Mouse (Mus musculus) midbrain, embryonic 15.5 days (tissue): ENCODE measurements around the gene Smagp. TPM values are rescaled to one million over a fixed set of nuclear protein-coding genes. Genes with fewer than 3 reads are reported as not detected.

Experiments used
- ATAC-seq: fragments of 200-750 bp; cut with Nextera tagmentation; replicated peaks from 2 replicates; pipeline ENCODE4 v1.8.0; 2017; ENCODE audit warnings: moderate TSS enrichment
- H3K27ac ChIP-seq: fragments of 300-500 bp; sonication (generic); 2 replicates; pipeline ENCODE4 v1.5.1; 2015; ENCODE audit warnings: mild to moderate bottlenecking, inconsistent platforms
- H3K27me3 ChIP-seq: fragments of 300-500 bp; sonication (generic); replicated peaks from 2 replicates; pipeline ENCODE4 v1.6.1; 2015; ENCODE audit warnings: inconsistent platforms
- H3K36me3 ChIP-seq: fragments of 300-500 bp; sonication (generic); replicated peaks from 2 replicates; pipeline ENCODE4 v1.6.1; 2015; ENCODE audit warnings: inconsistent platforms
- H3K4me1 ChIP-seq: fragments of 300-500 bp; sonication (generic); 2 replicates; pipeline ENCODE4 v1.6.1; 2015; ENCODE audit warnings: inconsistent platforms
- H3K4me2 ChIP-seq: fragments of 300-500 bp; sonication (generic); 2 replicates; pipeline ENCODE4 v1.6.1; 2015; ENCODE audit warnings: inconsistent platforms, mild to moderate bottlenecking, moderate library complexity
- H3K4me3 ChIP-seq: fragments of 300-500 bp; sonication (generic); 2 replicates; pipeline ENCODE4 v1.5.1; 2015; ENCODE audit warnings: mild to moderate bottlenecking, inconsistent platforms
- H3K9ac ChIP-seq: fragments of 300-500 bp; sonication (generic); 2 replicates; pipeline ENCODE4 v1.6.1; 2015; ENCODE audit warnings: mild to moderate bottlenecking, inconsistent platforms
- H3K9me3 ChIP-seq: fragments of 300-500 bp; sonication (generic); 2 replicates; pipeline ENCODE4 v1.6.1; 2016; ENCODE audit warnings: inconsistent platforms
- WGBS: fragments of 180-500 bp; shearing (Covaris S2); methylation state at CpG from one replicate; pipeline ENCODE4 v1.1.7; 2015; ENCODE audit warnings: mixed read lengths; 5-methylcytosine and 5-hydroxymethylcytosine counted together
- polyA plus RNA-seq: library from polyadenylated mRNA; unstranded; fragments of >200 nt; fragmentation: Nextera tagmentation; extraction: Ambion mirVana; gene quantifications from 2 replicates; pipeline ENCODE4 v1.2.1, GENCODE M21; 2015

Smagp gene
- polyA plus RNA-seq, 1 experiment from 2014 or later = 4.0 TPM

DNA sequence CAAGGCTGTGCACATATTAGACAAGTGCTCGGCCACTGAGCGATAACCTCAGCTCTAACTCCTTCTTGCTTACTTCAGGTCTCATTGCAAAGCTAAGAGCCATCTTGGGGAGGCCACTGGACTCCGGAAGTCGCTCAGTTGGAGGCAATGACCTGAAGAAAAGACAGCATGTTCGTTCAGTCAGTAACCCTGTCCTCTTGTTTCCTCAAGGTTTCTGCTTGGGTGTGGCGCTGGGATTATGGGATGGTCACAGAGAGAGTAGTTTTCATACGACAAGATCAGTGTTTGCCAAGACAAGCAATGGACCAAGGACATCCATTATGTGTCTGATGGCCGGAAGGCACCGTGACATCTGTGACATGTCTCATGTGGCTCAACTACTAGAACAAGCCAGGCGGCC is 37.8 kb upstream of the Smagp start:
- no peaks in the 10 kb centered on the region for H3K9me3 ChIP-seq
- WGBS = 87% methylated on average over 10 of the region's 10 CpGs
- no peaks in the 10 kb centered on the region for H3K4me1 ChIP-seq
- H3K27ac ChIP-seq = no peak overlapping the region
- H3K36me3 ChIP-seq = no peaks in the 10 kb centered on the region
- H3K27me3 ChIP-seq = no peaks in the 10 kb centered on the region
- no peak overlapping the region for H3K9ac ChIP-seq
- H3K4me2 ChIP-seq = no peak overlapping the region
- H3K4me3 ChIP-seq = no peak overlapping the region
- no peak for ATAC-seq

DNA sequence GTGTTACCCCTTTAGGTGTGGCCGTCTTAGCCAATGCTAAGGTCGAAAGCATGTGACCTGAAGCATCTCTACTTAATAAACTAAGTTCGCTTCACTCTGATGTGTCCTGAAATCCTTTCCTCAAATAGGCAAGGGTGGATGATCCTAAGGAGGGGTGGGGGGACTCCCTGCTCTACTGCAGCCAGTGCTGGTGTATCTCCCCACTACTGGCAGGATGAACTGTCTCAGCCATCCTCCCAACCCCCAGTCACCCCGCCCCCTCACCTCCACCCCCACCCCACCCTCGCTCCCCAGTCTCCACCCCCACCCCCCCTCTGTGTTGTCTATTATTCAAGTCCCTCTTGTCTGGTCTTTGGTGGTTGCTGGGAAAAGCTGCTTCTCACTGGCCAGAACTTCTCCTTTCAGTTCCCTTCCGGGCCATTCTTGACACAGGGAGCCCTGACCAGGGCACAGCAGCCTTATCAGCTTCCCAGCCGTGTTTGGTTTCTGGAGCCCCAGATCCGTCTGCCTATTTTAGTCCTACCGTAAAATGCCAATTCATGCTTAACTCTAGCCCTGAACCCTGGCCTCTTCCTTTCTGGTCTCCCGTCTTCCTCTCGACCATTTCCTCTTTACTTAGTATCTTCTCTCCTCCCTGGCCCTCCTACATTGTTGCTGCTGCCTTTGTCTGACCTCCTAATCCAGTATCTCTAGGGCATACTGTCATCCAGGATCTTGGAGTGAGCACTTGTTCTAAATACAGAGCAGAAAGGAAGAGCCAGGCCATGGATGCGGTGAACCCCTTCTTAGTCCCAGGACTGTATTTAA is 37.0 kb upstream of the Smagp start:
- Histone ChIP-seq H3K36me3 (no peaks in the 10 kb centered on the region), H3K4me1 (no peaks in the 10 kb centered on the region), H3K27me3 (no peaks in the 10 kb centered on the region), H3K4me2 (no peak overlapping the region), H3K4me3 (no peak overlapping the region), H3K9ac (no peak overlapping the region), H3K9me3 (no peaks in the 10 kb centered on the region), H3K27ac (no peak overlapping the region)
- no peak for ATAC-seq
- WGBS = 35% methylated on average over 12 of the region's 12 CpGs

DNA sequence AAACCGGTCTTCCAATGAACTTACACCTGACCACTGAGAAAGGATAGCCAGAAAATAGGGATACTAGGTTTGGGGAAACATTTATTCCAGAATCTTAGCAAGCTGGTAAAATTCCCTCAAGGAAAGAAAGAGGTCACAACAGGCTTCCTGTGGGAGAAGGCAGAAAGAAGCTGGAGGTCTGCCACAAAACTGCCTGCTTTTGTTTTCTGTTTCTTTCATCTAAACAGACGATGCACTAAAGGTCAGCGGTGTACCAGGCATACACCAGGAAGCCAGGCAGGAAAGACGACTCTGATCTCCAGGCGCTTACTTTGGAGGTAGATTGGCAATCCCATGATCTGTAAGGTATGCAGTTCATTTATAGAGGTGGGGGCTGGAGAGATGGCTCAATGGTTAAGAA is 34.1 kb upstream of the Smagp start:
- no peaks in the 10 kb centered on the region for H3K36me3 ChIP-seq
- no peaks in the 10 kb centered on the region for H3K9me3 ChIP-seq
- ATAC-seq = no peak
- 73% methylated on average over 5 of the region's 5 CpGs for WGBS
- no peak overlapping the region for H3K27ac ChIP-seq
- H3K4me3 ChIP-seq = no peak overlapping the region
- H3K9ac ChIP-seq = no peak overlapping the region
- H3K27me3 ChIP-seq = no peaks in the 10 kb centered on the region
- no peak overlapping the region for H3K4me2 ChIP-seq
- peaks cover 5% of the 10 kb centered on the region; the same call in 1 of the 2 replicates for H3K4me1 ChIP-seq

DNA sequence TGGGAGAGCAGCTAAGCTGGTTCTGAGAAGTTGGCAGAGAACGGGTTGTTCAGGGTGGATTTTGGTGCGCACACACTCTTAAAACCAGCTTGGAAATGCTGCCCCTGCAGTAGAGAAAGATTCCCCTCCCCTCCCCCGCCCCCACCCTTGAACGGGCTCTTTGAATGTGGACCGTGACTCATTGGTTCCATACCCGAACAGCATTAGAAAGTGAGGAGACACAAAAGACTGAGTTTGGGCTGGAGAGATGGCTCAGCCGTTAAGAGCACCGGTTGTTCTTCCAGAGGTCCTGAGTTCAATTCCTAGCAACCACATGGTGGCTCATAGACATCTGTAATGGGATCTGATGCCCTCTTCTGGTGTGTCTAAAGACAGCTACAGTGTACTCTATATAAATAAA is 33.3 kb upstream of the Smagp start:
- Histone ChIP-seq H3K4me3 (no peak overlapping the region), H3K27me3 (no peaks in the 10 kb centered on the region), H3K9ac (no peak overlapping the region), H3K27ac (no peak overlapping the region), H3K36me3 (no peaks in the 10 kb centered on the region), H3K4me2 (no peak overlapping the region), H3K4me1 (peaks cover 12% of the 10 kb centered on the region), H3K9me3 (no peaks in the 10 kb centered on the region)
- no peak for ATAC-seq
- 74% methylated on average over 8 of the region's 8 CpGs for WGBS

DNA sequence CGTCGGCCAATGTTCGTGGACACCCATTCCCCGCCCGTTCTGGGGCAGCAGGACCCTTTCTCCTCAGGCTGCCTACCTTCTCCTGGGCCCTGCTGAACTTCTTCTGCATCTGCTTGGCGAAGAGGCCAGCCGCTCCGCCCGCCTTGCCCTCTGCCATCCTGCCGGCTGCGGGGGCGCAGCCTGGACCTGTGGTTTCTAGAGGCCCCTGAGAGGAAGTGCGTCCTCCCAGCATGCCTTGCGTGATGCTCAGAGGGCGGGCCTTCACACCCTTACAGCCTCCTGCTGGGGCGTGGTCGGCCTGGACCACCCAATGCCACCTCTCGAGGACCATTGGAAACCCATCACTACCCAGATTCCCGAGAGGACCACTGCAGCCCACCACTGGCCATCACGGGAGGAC is 32.6 kb upstream of the Smagp start, which contains the start of gene Bin2:
Gene Bin2 (minus strand): TSS at position 217 of the 400 bp plus-strand sequence.
- H3K36me3 ChIP-seq = no peaks in the 10 kb centered on the region
- ATAC-seq = no peak
- H3K4me2 ChIP-seq = no peak within 1 kb of the TSS
- H3K27me3 ChIP-seq = no peaks in the 10 kb centered on the region
- H3K27ac ChIP-seq = no peak within 1 kb of the TSS
- 92% methylated on average over 20 of the region's 20 CpGs for WGBS
- no peak within 1 kb of the TSS for H3K9ac ChIP-seq
- H3K9me3 ChIP-seq = no peaks in the 10 kb centered on the region
- no peak within 1 kb of the TSS for H3K4me3 ChIP-seq
- peaks cover 12% of the 10 kb centered on the region for H3K4me1 ChIP-seq

DNA sequence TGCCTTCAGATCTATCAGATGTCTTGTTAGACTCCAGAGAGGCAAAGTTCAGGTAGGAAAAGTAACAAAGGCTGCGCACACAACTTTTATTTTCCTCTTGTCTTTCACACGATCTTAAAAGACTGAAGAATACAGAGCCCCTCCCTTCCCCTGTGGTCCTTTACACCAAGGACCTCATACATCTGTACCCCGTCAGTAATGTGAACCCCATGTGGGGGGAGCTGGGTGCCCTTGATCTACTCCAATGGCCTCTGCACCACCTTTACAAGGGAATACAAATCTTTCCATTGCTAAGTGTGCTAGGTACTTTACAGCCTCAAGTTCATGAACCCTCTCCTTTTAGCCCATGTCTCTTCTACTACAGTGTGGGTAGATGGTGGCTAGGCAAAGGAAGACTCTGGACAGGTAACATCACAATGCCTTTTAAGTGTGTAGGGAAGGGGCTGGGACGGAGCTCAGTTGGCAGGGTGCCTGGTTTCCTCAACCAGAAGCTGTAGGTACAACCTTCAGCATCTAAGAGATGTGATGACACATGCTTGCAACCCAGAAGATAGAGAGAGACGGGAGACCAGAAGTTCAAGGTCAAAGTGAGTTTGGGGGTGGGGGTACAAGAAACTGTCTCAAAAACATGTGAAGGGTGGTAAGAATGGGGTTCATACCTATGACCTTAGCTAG is 31.3 kb upstream of the Smagp start:
- no peak for ATAC-seq
- H3K4me2 ChIP-seq = no peak overlapping the region
- H3K4me3 ChIP-seq = no peak overlapping the region
- H3K36me3 ChIP-seq = no peaks in the 10 kb centered on the region
- no peaks in the 10 kb centered on the region for H3K9me3 ChIP-seq
- no peaks in the 10 kb centered on the region for H3K27me3 ChIP-seq
- no peak overlapping the region for H3K9ac ChIP-seq
- no peak overlapping the region for H3K27ac ChIP-seq
- 93% methylated on average over 5 of the region's 5 CpGs for WGBS
- peaks cover 12% of the 10 kb centered on the region for H3K4me1 ChIP-seq

DNA sequence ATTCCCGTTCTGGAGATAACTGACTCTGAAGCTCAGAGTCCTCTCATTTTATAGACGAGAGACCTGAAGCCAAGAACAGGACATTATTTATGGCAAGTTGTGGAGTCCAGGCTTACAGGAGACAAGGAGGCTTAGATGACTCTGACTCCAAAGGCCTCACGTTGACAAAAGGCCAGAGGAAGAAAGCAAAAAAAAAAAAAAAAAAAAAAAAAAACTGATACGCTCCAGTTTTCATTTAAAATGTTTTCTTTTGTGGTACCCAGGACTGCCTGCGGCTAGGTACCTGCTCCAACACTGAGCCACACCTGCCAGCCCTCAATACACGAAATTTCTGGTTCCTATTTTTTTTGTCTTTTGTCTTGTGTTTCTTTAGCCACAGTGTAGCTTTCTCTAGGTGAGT is 30.7 kb upstream of the Smagp start:
- no peak for ATAC-seq
- Histone ChIP-seq H3K36me3 (no peaks in the 10 kb centered on the region), H3K27ac (no peak overlapping the region), H3K4me2 (no peak overlapping the region), H3K4me1 (peaks cover 12% of the 10 kb centered on the region), H3K9ac (no peak overlapping the region), H3K27me3 (no peaks in the 10 kb centered on the region), H3K9me3 (no peaks in the 10 kb centered on the region), H3K4me3 (no peak overlapping the region)
- WGBS = 73% methylated on average over 6 of the region's 6 CpGs

DNA sequence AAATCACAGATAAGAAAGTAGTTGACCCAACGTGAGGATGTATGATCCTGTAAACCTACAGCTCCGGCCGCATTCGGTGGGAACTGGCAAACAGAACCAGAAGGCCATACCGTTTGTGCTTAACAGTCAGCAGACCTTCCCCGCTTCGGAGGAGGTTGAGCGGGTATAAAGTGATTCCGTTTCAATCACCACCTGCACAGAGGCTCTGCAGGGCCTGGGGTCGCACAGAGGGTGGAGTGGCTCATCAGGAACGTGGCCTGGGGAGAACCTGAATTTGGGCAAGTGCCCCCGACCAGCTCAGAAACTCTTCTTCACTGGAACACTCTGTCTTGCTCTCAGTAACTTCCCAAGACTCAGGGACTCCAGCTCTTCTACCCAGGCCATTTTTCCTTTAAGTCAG is 30.1 kb upstream of the Smagp start:
- Histone ChIP-seq H3K9ac (no peak overlapping the region), H3K4me1 (peaks cover 12% of the 10 kb centered on the region), H3K4me2 (no peak overlapping the region), H3K36me3 (no peaks in the 10 kb centered on the region), H3K27ac (no peak overlapping the region), H3K9me3 (no peaks in the 10 kb centered on the region), H3K27me3 (no peaks in the 10 kb centered on the region), H3K4me3 (no peak overlapping the region)
- 40% methylated on average over 12 of the region's 12 CpGs for WGBS
- no peak for ATAC-seq

DNA sequence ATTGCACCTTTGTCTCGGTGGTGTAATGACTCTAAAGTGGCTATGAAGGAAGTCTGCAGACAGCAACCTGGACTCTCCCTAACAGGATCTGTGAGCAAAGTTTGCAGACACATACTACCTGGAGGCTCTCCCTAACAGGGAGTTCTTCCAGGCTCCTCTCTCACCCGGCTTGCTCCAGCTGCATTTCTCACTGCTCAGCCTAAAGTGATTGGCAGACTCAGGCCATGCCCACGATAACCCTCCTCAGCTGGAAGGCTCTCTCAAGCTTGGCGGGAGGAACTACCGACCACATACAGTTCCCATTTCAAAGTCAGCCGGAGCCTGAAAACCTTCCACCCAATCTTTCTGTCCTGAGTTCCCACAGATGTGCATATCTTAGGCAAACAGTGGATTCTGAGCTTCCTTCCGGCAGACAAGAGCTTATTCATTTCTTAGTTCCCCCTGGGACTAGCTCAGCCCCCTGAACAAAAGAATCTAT is 29.5 kb upstream of the Smagp start:
- H3K9ac ChIP-seq = no peak overlapping the region
- WGBS = 10% methylated on average over 7 of the region's 7 CpGs
- H3K27ac ChIP-seq = no peak overlapping the region
- no peaks in the 10 kb centered on the region for H3K27me3 ChIP-seq
- H3K36me3 ChIP-seq = no peaks in the 10 kb centered on the region
- H3K4me1 ChIP-seq = peaks cover 12% of the 10 kb centered on the region
- H3K4me2 ChIP-seq = no peak overlapping the region
- no peak overlapping the region for H3K4me3 ChIP-seq
- no peaks in the 10 kb centered on the region for H3K9me3 ChIP-seq
- no peak for ATAC-seq

DNA sequence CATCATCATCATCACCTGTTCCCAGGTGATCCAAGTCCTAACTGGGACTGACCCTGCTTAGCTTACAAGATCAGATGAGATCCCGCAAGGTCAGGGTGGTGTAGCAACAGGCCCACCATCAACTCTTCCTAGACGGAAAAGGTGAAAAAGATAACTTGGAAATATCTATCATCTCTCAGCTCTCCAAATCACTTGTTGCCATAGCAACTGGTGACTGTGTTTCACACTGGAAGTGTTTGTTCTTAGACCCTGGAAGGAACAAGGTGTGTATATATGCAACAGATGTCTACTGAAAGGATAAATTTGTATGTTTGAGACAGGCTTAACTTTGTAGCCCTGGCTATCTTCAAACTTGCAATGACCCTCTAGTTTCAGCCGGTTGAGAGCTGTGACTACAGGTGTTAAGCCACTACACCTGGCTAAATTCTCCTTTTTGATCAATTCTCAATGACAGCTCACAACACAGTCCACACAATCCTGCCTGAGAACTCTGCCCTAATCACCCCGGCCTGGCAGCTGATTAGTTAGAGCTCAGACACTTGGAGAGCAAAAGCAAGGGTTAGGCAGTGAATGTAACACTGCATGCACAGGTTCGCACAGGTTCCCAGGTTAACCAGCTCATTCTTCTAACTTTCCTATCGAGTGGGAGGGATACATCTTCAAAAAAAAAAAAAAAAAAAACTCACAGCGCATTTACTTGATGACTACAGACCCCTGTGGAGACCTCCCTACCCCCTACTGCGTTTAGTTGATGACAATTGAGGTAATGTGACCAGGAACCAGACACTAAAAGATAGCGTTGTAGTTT is 28.9 kb upstream of the Smagp start:
- 42% methylated on average over 9 of the region's 9 CpGs for WGBS
- Histone ChIP-seq H3K4me3 (no peak overlapping the region), H3K4me2 (no peak overlapping the region), H3K27me3 (no peaks in the 10 kb centered on the region), H3K9ac (no peak overlapping the region), H3K4me1 (peaks cover 12% of the 10 kb centered on the region), H3K27ac (no peak overlapping the region), H3K36me3 (no peaks in the 10 kb centered on the region), H3K9me3 (no peaks in the 10 kb centered on the region)
- no peak for ATAC-seq

DNA sequence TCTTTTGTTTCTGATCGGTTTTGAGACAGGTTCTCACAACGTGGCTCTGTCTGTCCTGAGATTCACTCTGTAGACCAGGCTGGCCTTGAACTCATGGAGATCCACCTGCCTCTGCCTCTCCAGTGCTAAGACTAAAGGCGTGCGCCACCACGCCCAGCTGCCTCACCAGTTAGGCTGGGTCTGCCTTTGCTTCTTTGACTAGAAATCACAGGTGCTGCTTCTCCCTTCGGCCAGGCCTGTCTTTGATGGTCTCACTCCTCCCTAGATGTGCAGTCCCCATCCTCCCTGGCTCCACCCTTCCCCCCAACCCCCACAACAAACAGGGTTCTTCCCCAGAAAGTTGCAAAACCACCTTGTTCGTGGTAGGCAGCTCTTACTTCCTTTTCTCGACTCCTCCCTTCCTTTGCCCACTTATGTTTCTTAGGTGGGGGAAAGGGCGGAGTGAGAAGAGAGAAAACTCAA is 28.1 kb upstream of the Smagp start:
- H3K36me3 ChIP-seq = no peaks in the 10 kb centered on the region
- ATAC-seq = no peak

DNA sequence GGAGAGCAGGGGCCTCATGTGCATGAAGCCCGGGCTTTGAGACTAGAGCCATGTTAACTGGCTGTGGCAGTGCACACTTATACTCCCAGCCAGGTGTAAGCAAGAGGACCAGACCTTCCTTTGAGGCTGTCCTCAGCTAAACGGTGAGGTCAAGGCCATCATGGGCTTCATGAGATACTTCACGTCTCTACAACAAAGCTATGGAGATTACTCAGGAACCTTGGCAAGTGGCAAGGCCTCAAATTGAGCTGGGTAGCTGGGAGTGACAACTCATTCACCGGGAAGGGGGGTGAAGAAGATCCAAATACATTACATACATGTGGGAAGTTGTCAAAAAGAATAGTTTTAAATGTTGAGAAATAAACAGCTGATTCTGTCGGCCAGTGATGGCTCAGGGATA is 24.1 kb upstream of the Smagp start:
- no peak overlapping the region for H3K4me2 ChIP-seq
- no peaks in the 10 kb centered on the region for H3K36me3 ChIP-seq
- H3K4me1 ChIP-seq = peaks cover 7% of the 10 kb centered on the region
- H3K27me3 ChIP-seq = no peaks in the 10 kb centered on the region
- no peaks in the 10 kb centered on the region for H3K9me3 ChIP-seq
- no peak overlapping the region for H3K9ac ChIP-seq
- H3K4me3 ChIP-seq = no peak overlapping the region
- H3K27ac ChIP-seq = no peak overlapping the region
- WGBS = 92% methylated on average over 5 of the region's 5 CpGs
- no peak for ATAC-seq

More for the DNA sequence above, 28.1 kb upstream of the Smagp start:
- WGBS = 83% methylated on average over 9 of the region's 9 CpGs
- no peak overlapping the region for H3K27ac ChIP-seq
- H3K4me2 ChIP-seq = no peak overlapping the region
- H3K9ac ChIP-seq = no peak overlapping the region
- no peaks in the 10 kb centered on the region for H3K27me3 ChIP-seq
- no peaks in the 10 kb centered on the region for H3K9me3 ChIP-seq
- H3K4me1 ChIP-seq = peaks cover 12% of the 10 kb centered on the region
- no peak overlapping the region for H3K4me3 ChIP-seq
